Mouse (Mus musculus) liver (tissue): Measurements from ENCODE around the gene Ndufs2.
A peak's percentile ranks its signal among the peaks of the same experiment; 100 is the strongest.

Experiments used
- DNase-seq: peaks from one replicate; pipeline ENCODE4 v3.0.0-alpha.2; 2020; ENCODE audit warnings: mixed read lengths

Ndufs2 gene

DNA sequence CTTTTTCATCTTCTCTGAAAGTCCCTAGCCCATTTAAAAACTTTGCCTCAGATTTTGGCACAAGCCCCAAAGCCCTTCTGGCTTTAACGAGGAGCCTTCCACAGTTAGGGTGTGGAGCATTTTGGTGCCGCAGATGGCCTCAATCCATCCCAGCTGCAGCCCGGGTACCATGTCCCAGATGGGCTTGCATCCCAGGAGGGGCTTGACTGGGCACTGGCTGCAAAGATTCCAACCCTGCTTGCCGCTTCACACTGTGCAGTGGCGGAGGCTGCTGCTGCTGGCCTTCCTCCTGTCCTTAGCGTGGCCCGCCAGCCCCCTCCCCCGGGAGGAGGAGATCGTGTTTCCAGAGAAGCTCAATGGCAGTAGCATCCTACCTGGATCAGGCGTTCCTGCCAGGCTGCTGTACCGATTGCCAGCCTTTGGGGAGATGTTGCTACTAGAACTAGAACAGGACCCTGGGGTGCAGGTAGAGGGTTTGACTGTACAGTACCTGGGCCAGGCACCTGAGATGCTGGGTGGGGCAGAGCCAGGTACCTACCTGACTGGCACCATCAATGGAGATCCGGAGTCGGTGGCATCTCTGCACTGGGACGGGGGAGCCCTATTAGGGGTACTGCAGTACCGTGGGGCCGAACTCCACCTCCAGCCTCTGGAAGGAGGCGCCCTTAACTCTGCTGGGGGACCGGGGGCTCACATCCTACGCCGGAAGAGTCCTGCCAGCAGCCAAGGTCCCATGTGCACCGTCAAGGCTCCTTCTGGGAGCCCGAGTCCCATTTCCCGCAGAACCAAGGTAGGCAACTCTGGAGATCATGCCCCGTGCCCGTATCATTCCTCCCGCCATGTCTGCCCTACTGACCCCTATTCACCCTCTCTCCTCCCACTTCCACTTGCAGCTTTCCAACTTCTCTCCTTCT is at the start of gene Ndufs2:
Gene Ndufs2 (minus strand): TSS at position 709 of the 914 bp plus-strand sequence.
- no peak for DNase-seq

DNA sequence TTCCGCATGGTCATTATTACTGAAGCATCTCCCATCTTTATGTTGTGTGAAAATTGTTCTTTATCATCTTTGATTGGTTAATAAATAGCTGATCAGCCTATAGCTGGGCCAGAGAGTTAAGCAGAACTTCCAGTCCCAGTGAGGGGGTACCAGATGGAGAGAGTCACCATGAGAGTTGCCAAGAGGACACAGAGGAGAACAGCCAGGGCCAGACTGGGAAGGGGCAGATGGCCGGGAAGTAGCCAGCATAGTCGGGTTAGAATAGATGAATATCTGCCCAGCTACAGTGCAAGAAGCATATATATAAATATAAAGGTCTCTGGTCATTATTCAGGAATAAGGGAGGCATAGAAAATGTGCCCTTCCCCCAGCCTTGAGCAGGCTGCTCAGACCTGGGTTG is 47.0 kb upstream of the Ndufs2 start:
- no peak for DNase-seq

DNA sequence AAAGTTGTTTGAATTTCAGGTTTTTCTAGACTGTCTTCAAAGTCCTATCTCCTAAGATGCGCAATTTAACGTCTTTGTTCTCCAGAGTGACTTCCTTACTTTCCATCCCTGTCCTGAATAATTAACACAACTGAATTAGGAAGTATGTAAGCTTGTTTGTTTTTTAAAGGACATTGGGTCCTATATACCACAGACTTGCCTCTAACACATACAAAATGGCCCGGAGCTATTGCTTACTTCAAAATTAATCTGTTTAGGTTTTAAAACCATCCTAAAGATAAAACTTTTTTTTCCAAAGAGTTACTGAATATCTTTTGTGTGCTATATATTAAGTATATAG is 43.8 kb upstream of the Ndufs2 start:
- no peak for DNase-seq

DNA sequence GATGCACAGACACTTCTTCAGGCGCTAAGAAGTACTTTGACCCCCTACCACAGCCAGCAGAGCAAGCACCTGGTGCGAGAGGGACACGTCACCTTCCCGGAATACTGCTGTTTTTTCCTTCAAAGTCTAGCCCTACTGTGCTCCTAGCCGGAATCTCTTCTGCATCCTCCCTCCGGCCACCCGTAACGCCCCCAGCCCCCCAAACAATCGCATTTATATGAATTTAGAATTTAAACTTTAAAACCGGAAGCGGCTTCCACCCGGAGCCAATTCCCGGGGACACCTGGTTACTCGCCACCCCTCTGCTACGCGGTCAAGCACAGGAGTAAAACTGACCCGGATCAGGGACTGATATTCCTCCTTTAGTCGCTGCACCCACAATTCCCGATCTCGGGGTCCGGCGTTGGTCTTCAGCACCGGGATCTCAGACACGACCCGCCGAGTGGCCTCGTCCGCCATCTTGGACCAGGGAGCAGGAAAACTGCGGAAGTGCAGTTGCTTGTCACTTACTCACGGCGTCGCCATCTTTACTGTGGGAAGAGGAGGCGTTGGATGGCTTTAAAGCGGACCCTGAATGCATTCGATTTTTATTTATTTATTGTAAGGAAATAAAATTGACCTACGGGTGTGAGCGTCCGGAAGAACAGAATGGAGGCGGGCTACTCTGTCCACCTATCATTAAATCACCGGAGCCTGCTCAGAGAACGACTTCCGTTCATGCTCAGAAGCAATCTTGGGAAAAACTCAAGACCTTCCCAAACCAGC is 43.3 kb upstream of the Ndufs2 start, which contains the start of gene Ufc1:
Gene Ufc1 (minus strand): TSS at position 727 of the 765 bp plus-strand sequence.
- DNase-seq: peak; percentile 81

DNA sequence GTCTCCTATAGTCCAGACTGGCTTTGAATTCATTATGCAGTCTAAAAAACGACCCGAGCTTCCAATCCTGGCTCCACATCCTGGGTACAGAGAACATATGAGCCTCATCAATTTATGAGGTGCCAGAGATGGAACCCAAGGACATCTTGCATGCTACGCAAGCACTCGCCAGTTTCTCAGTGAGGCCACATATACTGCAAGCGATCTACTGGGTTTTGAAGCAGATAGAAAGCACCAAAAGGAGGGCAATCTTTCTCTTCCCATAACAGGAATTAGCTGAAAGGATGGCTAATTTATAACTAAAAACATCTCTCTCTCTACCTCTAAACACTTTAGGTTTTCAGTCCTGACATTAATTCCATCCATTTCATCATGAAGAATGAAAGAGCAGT is 42.7 kb upstream of the Ndufs2 start:
- no peak for DNase-seq

DNA sequence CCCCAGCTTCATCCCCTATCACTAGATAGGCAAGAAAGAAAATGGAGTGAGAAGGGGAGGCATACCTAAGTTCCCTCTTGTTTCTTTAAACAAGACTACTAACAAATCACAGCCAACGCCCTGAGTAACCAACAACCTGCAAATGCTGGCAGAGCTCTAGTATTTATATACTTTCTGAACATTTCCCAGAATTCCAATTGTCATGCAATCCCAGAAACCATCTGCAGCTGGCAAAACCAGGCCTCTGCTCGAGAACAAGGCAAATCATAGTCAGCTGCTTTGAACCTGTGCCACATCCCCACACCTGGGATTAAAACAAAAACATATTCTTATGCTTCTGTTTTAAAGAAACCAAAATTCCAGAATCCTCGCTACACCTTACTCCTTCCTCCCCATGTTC is 42.2 kb upstream of the Ndufs2 start:
- no peak for DNase-seq

DNA sequence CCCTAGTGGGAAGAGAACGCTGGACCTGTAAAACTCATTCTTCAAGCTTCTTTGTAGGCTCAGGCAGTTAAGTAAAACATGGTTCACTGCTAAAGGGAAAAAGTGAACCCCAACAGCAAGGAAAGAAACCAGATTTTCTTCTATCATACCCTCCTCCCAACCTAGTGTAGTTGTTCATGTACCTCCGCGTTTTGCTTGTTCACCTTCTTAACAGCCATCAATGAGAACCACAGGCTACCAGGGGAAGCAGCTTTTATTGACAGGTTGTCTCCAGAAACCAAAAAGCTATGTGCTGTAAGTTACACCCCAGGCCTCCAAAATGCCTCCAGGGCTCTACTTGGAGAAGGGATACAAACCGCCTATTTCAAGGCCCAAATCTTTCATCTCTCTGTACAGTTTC is 37.1 kb upstream of the Ndufs2 start:
- no peak for DNase-seq

DNA sequence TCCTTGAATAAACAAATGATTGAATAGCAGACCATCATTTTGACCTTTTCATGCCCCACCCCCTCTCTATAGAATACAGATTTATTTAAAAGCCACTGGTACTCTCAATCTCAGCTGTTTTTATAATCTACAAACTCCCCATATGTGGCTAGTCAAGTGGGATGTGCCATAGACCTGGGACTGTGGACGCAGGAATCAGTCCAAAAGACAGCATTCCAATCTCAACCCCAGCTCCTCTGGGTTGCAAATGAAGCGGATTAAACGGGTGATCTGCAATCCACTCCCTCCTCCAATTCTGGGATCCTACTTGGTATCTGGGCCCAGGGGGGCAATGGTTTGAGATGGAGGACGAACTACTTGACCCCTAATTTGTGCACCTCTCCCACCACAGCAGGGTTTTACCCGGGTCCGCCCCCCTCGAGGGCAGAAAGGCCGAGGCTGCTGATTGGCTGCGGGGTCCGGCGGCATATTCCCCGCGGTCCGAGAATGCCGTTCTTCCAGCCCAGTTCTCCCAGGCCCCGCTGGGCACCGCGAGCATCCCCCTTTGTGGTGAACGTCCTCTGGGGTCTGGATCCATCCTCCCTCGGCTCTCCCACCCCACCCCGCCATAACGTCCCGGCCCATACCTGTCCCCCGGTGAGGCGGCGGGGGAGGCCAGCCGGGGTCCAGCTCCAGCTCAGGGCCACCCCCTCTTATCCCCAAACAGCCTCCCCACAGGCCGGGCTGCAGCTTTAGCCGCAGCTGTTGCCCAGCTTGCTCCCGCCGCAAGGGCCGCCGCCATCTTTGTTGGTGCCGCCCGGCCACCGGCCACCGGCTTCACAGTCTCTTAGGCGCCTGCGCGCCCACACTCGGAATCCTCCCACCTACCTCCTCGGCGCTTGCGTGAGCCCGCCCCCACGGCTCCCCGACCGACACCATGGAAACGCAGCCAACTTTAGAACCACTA is 36.2 kb upstream of the Ndufs2 start, which contains the start of gene Usp21:
Gene Usp21 (minus strand): TSS at position 856 of the 946 bp plus-strand sequence.
- peak; percentile 95 for DNase-seq

DNA sequence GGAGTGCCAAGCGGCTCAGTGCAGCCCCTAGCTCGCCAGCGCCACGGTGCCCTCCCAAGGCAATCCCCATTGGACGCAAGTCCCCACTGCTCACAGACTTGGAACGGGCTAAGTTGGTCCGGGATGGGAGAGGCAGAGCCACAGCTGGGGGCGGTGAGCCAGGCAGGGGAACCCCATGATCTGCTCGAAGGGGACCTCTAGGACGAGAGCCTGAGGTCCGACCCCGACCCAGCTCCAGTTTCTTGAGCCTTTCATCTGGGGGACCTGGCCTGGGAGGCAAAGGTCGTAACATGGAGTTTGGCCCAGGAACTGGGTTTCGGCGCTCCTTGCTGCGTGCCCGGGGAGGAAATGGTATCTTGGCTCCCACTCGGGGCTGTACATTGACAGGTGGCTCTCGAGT is 35.3 kb upstream of the Ndufs2 start:
- no peak for DNase-seq

DNA sequence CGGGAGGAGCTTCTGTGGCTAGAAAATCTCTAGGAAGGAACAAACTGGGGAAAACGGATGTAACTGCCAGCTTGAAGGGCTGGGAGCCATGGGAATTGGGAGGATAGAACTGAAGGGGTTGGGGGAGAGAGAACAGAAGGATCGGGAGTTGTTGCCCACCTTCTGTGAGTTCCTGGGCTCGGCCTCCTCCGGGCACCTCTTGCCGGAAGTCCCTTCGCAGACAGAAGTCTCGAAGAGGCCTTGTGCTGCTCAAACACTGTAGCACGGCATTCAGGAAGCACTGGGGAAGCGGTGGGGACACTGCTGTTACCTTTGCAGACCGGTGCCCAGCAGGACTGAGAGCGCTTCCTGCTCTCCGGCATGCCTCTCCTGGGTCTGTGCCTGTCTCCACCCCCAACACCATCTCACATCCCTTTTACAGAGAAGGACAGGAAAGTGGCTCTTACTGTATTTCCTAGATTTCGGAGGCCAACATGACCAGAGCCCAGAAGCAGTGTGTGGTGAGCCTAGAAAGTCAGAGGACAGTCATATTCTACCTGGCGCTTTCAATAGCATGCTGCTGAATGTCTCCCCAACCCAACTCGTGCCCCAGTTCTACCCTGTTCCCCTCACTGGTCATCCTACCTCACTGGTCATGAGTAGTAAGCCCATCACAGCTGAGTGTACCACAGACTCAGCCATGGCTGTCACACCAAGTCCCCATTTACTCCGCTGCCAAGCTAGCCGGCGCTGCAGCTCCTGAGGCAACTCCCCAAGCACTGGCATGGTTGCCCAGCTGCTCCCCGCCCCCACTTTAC is 34.1 kb upstream of the Ndufs2 start:
- no peak for DNase-seq

DNA sequence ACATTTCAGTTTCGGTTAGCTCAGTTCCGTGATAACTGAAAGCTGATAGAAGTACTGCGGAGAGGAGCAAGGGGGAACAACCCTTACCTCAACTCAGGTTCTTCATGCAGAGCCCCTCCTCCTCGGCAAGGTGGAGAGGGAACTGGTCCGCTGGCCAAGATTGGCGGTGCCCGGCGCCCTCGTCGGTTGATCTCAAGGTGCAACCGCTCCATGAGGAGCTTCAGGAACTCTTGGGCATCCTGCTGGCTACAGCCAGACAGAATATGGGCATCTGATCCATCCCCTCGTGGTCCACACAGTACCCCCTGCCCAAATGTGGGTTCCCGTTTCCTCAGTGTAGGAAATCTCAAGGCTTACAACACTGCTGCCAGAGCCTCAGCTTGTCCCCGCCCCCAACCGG is 33.3 kb upstream of the Ndufs2 start:
- DNase-seq: no peak

DNA sequence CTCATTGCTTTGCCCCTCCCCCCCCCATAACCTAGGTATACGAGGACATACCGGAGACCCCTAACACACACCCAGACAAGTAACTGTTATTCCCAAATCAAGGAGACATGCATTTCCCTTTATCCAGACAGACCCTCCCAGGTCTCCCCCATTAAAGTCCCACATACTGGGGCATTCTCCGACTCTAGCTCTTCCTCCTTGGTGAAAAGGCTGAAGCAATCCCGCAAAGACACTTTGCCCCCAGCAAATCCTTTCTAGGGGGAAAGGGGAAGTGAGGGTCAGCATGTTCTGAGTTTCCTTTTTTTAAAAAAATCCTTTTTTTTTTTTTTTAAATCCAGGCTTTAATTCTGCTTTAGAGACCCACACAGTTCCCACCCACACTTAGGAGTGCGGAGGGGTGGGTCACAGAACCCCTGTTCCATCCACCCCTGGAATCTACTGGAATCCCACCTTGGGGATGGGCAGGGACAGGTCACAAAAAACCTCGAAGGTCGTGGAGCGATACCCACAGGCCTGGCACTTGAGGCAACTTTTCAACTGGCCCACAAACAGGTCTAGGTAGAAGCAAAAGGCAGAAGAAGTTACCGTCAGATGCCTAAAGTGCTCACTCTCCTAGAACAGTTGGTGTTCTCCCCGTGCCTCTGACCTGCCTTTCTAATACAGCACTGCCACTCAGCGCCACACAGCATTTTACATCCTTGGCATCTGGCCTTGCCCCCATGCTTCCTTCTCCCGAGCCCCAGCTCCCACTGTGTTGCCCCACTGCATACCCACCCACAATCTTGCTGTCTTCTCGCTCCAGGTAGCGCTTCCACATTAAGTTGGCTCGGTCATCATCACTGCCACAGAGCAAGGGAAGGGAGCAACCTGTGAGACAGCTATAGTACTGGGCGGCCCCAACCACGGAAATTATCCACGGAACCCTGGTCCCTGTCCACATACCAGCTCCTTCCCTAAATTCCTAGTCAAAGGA is 32.3 kb upstream of the Ndufs2 start:
- DNase-seq: no peak

DNA sequence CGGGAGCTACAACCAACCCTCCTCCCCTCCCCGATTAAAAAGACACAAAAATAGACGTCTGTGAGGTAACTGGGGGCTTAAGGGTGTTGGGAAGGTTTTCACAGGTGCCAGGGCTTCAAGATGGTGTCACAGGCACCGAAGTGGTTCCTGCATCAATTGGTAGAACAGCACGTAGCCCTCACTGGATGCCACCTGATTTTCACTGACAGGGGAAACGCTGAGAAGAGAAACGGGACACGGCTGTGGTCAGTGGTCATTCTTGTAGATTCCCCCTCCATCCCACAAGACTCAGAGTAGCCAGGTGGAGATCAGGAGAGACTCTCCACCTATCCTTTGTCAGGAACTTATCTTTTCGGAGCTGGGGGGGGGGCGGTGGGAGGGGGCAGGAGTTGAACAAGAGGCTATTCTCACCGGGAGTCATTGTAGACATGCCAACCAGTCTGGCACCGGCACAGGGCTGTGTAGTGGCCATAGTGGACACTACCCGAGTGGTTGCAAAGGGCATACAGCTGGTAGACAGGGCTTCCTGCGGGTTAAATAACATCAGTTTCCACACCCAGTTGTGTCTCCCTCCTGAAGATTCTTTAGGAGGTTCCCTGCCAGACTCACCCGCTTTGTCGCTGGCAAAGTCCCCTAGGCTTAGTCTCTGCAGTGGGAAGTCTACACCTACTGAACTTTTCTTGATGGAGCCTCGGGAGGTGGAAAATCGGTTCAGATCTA is 31.1 kb upstream of the Ndufs2 start:
- no peak for DNase-seq

DNA sequence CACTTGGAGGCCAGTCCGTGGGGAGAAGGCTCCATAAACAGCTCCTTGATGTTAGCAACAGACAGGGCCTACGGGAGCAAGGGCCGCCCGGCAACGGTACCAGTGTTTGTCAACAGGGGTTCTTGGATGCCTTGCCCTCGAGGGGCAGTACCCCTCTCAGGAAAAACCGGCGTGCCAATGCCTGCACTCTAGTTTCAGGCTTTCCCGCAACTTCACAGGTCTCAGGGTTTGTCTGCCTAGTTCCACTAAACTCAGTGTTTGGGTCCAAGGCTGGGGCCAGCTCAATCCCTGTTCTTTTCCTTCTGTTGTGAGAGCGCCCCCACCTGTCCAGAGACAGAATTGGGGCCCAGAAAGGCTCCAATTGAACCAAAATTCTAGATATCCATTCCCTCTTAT is 30.3 kb upstream of the Ndufs2 start:
- DNase-seq: peak; percentile 91

DNA sequence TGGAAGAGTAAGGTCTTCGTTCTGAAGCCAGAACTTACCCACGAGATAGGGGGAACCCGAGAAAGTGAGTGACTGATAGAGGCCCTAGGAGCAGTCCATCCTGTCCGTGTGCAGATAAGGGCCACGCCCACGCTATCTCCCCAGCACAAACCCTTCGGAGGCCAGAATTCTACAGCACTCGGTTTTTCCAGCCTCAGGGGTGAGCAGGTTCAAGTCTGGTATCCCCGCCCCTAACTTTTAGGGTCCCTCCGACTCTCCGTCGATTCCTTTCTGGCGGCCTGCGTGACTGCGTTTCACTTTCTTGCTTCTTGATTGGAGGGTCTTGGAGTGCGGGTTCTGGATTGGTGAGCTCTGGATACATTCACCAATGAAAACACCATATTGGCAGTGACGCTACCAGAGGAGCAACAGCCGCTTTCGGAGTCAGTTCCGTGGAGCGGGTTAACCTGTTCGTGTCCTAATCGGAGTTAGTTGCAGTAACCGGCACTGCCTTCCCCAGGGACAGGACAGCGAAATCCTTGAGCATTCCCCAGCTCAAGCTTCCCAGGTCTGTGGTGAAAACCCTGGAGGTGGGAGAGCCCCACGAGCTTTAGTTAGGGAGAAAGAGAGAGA is 29.8 kb upstream of the Ndufs2 start, which contains the start of gene Ppox:
Gene Ppox (minus strand): TSS at position 271 of the 612 bp plus-strand sequence.
- DNase-seq: peak; percentile 95

DNA sequence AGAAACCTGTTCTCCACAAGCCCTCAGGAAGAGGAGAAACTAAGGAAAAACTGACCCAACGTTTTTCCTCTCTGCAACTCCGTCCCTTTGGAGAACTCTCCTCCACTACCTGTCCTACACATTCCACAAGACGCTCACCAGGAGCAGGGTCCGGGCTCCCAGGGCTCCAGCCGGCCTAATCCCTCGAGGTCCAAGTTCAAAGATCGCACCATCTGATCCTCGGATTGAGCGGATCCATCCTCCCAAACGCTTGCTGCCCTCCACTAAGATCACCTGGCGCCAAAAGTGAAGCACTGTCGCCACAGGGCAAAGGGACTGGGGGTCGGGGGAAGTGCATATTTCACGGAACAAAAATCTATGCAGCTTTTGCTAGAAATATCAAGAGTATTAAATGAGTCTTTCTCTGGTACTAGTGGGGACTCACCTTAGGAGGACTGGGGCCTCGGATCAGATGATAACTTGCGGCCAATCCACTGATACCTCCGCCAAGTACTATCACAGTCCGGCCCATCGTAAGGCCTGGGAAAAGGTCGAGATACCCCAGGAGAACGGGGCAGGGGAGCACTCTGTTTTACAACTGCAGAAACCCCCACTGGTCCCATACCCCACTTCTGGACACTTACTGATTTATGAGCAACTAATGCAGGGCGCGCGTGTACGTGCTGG is 29.2 kb upstream of the Ndufs2 start:
- no peak for DNase-seq

DNA sequence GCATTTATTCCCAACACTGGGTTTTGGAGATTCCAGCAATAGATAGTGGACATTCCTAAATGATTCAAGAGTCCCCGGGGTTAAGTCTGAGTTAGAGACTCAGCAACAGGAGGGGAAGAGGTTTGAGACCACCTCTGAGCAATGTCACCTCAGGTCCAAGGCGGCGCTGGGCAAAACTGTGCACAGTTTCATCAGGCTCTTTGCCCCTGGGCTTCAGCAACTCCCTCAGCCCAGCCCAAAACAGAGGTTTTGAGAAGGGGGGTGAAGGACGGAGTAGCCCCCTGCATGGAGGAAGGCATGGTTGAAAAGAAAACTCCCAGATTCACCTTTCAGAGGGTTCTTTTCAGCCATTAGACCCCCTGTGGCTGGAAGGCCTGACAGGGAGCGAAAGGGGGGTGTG is 28.5 kb upstream of the Ndufs2 start:
- no peak for DNase-seq

DNA sequence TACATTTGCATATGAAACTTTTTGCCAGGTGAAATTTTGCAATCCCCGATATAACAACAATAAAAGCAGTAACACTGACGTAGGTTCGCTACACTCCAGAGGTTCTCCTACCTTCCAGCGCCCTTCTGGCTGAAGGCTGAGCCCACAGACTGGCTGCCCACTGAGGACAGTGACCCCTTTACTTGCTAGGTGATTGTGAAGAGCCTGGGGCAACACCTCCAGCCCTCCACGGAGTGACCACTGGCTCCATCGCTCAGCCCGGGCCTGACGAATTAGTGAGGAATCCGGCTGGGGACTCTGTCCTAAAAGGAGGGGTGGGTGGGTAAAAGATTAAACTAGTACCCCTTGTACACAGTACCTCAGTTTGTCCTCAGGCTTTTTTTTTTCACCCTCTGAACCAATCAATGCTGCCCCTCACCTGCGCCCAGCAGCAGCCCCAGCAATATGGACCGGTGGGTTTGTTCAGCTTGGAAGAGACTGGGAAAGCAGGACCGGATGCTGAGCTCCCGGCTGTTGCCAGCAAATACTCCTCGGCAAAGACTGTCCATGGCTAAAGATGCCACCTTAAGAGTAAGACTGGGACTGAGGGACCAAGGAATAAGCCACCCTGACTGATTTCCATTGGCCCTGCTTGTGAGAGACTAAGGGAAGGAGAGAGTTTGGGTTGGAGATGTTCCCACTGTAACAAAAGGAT is 28.0 kb upstream of the Ndufs2 start:
- no peak for DNase-seq
